Mouse (Mus musculus) megakaryocyte-erythroid progenitor cell, adult 5 weeks (primary cell): ENCODE data around the gene 4930438A08Rik. TPM values are rescaled to one million over a fixed set of nuclear protein-coding genes. Genes with fewer than 3 reads are reported as not detected.

Source experiments
- polyA plus RNA-seq: library from polyadenylated mRNA; stranded (reverse); fragments of >175 nt; gene quantifications from 2 replicates; pipeline ENCODE4 v1.2.3, GENCODE M21; 2012

The 4930438A08Rik gene
- 1.3 and 1.8 TPM in 2 replicates for polyA plus RNA-seq

GRCm38 (mm10) chr11:58274572-58274971, at the start of gene 4930438A08Rik:
Gene 4930438A08Rik (plus strand): TSS chr11:58274799.

GRCm38 (mm10) chr11:58306860-58307308, 32.3 kb downstream of the 4930438A08Rik start, which contains the start of gene Zfp692:
Gene Zfp692 (plus strand): TSS chr11:58307069.

GRCm38 (mm10) chr11:58330276-58331148, 55.9 kb downstream of the 4930438A08Rik start, which contains the start of the genes Zfp672 and Sh3bp5l:
Gene Zfp672 (minus strand): TSS chr11:58330339.
Gene Sh3bp5l (plus strand): TSS chr11:58330724.

Other genes starting within 250 kb of the 4930438A08Rik start
- not detected in 2 replicates for gene Gm12248, start 181.7 kb upstream of the 4930438A08Rik start, polyA plus RNA-seq
- gene Cnot8, start 170.6 kb upstream of the 4930438A08Rik start, polyA plus RNA-seq, result 5.4 and 6.3 TPM in 2 replicates
- gene Gemin5, start 106.3 kb upstream of the 4930438A08Rik start, polyA plus RNA-seq, result 9.0 and 9.5 TPM in 2 replicates
- gene Mrpl22, start 103.1 kb upstream of the 4930438A08Rik start, polyA plus RNA-seq, result 16.1 and 17.4 TPM in 2 replicates
- gene Igtp, start 75.2 kb upstream of the 4930438A08Rik start, polyA plus RNA-seq, result 1.1 and 2.1 TPM in 2 replicates
- 0.13 and 0.37 TPM in 2 replicates for gene Irgm2, start 75.2 kb upstream of the 4930438A08Rik start, polyA plus RNA-seq
- gene Zfp692, start 32.3 kb downstream of the 4930438A08Rik start, polyA plus RNA-seq, result 21.9 and 27.0 TPM in 2 replicates
- gene Zfp672, start 55.5 kb downstream of the 4930438A08Rik start, polyA plus RNA-seq, result 7.8 and 11.3 TPM in 2 replicates
- gene Sh3bp5l, start 55.9 kb downstream of the 4930438A08Rik start, polyA plus RNA-seq, result 18.6 and 19.5 TPM in 2 replicates
- not detected in 2 replicates for gene Lypd8, start 104.2 kb downstream of the 4930438A08Rik start, polyA plus RNA-seq
- not detected in 2 replicates for gene 1810065E05Rik, start 146.3 kb downstream of the 4930438A08Rik start, polyA plus RNA-seq
- gene Gm12253, start 157.8 kb downstream of the 4930438A08Rik start, polyA plus RNA-seq, result not detected in 2 replicates
- gene Lypd9, start 178.1 kb downstream of the 4930438A08Rik start, polyA plus RNA-seq, result not detected in 2 replicates
- not detected in 2 replicates for gene Olfr30, start 187.5 kb downstream of the 4930438A08Rik start, polyA plus RNA-seq
- not detected in 2 replicates for gene Olfr332, start 217.8 kb downstream of the 4930438A08Rik start, polyA plus RNA-seq
- not detected in 2 replicates for gene Olfr331, start 227.8 kb downstream of the 4930438A08Rik start, polyA plus RNA-seq